Mouse (Mus musculus) embryonic stem cell, embryonic (primary cell): ENCODE data around the gene Hypm.

Source experiments
- CTCF ChIA-PET, 4 experiments: fragments of 300-600 bp in 2 of 4; fragments of 350-600 bp in 2 of 4; sonication (Branson Sonifier 250); formaldehyde crosslinking; loops; one replicate each; lab custom pipeline; 2022; ENCODE audit warnings: inconsistent platforms in 2 of 4; lab: Charles Lee
- POLR2A ChIA-PET, 4 experiments: fragments of 300-600 bp in 2 of 4; fragments of 350-600 bp in 2 of 4; sonication (Branson Sonifier 250); formaldehyde crosslinking; loops; one replicate each; lab custom pipeline; 2022; ENCODE audit warnings: antibody characterized with exemption in 4 of 4, inconsistent platforms in 1 of 4; lab: Charles Lee

The Hypm gene

GRCm38 (mm10) chrX:9846628-9847027 lies at the start of gene Hypm:
Gene Hypm, plus strand, starts transcription at chrX:9846928.
- ChIA-PET CTCF (no interaction called here), POLR2A (no interaction called here)

- CTCF ChIA-PET: no interaction called here
- POLR2A ChIA-PET: no interaction called here
Observed at GRCm38 (mm10) chrX:9810101-9810500, 36.6 kb upstream of the Hypm start.

- CTCF ChIA-PET: no interaction called here
- POLR2A ChIA-PET: no interaction called here
Observed at GRCm38 (mm10) chrX:9812469-9812868, 34.3 kb upstream of the Hypm start.

DNA sequence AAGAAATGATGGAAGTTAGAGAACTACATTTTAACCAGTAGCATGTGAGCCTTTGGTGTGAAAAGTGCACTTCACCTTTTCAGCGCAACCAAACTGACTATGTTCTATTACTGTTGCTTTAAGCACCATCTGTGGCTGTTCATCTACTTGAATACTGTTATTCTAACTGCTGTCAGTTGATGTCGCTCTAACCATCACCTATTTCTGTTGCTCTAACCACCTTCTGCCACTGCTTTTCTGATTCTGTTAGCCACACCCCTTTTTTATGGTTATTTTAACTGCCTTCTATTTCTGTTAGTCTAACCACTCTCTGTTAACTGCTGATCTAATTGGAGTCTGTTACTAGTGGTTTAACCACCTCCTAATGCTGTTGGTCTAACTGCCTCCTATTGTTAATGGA lies 11.9 kb upstream of the Hypm start:
- CTCF ChIA-PET: no interaction called here
- POLR2A ChIA-PET: no interaction called here

DNA sequence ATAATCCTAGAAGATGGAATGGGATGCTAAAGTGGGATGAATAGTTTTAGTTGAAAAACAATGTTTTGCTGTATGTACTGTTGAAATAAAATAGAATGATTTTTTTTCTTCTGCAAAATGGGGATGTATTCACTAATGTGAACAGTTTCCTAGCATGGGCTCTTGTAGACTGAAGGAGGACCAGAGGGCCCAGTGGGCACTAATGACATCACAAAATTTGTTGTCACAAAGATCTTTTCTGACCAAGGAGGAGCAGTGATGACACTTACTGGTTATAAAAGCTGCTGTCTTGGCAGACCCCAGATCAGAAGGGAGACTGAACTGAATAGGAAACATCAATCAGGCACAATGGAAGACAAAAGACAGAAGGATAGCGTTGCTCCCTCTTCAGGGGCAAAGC lies 2.7 kb downstream of the Hypm start, which contains the start of gene H2al3:
Gene H2al3, plus strand, starts transcription at position 301 of the 400 bp plus-strand sequence.
- POLR2A ChIA-PET: no interaction called here
- CTCF ChIA-PET: interaction anchor here in 2 of 4 experiments (0.6 kb wide), 2 partner anchors 45 to 1048 kb away, joined by 3 to 7 read pairs; no protein-coding TSS in a partner anchor

- CTCF ChIA-PET: no interaction called here
- POLR2A ChIA-PET: no interaction called here
Observed at GRCm38 (mm10) chrX:9861859-9862258, 15.1 kb downstream of the Hypm start.

DNA sequence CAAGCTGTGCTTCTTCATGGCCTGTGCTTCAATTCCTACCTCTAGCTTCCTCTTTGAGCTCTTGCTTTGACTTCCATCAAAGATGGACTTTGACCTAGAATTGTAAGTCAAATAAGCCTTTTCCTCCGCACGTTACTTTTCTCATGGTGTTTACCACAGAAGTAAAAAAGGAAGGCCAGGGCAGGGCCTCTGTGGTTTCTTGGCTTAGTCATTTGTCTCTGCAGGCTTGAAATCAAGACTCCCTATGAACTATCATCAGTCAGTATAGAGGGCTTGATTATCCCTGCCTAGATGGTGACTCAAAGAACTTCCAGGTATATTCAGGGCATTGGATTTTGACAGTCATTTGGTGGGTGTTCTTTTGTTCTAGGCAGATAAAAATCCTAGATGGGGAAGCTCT lies 28.8 kb downstream of the Hypm start:
- ChIA-PET POLR2A (no interaction called here), CTCF (no interaction called here)

GRCm38 (mm10) chrX:9885322-9885721 lies 38.6 kb downstream of the Hypm start, which contains the start of gene Sytl5:
Gene Sytl5, plus strand, starts transcription at chrX:9885622.
- POLR2A ChIA-PET: no interaction called here
- CTCF ChIA-PET: no interaction called here
